Mouse (Mus musculus) kidney, postnatal 14 days (tissue): ENCODE data around the gene Prss57.

Experiments
- DNase-seq: peaks from one replicate; pipeline ENCODE4 v3.0.0; 2022; ENCODE audit warnings: mixed read lengths

Prss57 gene

GRCm38 (mm10) chr10:79790861-79791260 lies at the start of gene Prss57:
Prss57 (minus strand) TSS chr10:79790961.
- no peak for DNase-seq

GRCm38 (mm10) chr10:79840091-79840490 lies 49.3 kb upstream of the Prss57 start:
- no peak for DNase-seq

- DNase-seq: no peak
Measured at GRCm38 (mm10) chr10:79838151-79838550, 47.4 kb upstream of the Prss57 start.

- no peak for DNase-seq
Measured at GRCm38 (mm10) chr10:79836918-79837317, 46.2 kb upstream of the Prss57 start.

- DNase-seq: peak; percentile 82
Measured at GRCm38 (mm10) chr10:79834769-79835398, 44.1 kb upstream of the Prss57 start.

- DNase-seq: no peak
Measured at GRCm38 (mm10) chr10:79832786-79833181, 42.0 kb upstream of the Prss57 start.

- DNase-seq: no peak
Measured at GRCm38 (mm10) chr10:79832026-79832785, 41.4 kb upstream of the Prss57 start.

- no peak for DNase-seq
Measured at GRCm38 (mm10) chr10:79831583-79831982, 40.8 kb upstream of the Prss57 start.

GRCm38 (mm10) chr10:79824413-79824812 lies 33.7 kb upstream of the Prss57 start:
- DNase-seq: no peak

GRCm38 (mm10) chr10:79823011-79823410 lies 32.2 kb upstream of the Prss57 start:
- no peak for DNase-seq

- DNase-seq: peak; percentile 87
Measured at GRCm38 (mm10) chr10:79822372-79822771, 31.6 kb upstream of the Prss57 start.

- no peak for DNase-seq
Measured at GRCm38 (mm10) chr10:79821731-79822130, 31.0 kb upstream of the Prss57 start.

- peak; percentile 73 for DNase-seq
Measured at GRCm38 (mm10) chr10:79820782-79821181, 30.0 kb upstream of the Prss57 start, which contains the start of gene Misp. Misp (plus strand) TSS chr10:79820989.

- DNase-seq: no peak
Measured at GRCm38 (mm10) chr10:79820277-79820676, 29.5 kb upstream of the Prss57 start.

GRCm38 (mm10) chr10:79819606-79820005 lies 28.8 kb upstream of the Prss57 start:
- peak; percentile 10 for DNase-seq

- peak; percentile 8 for DNase-seq
Measured at GRCm38 (mm10) chr10:79818225-79818624, 27.5 kb upstream of the Prss57 start.

GRCm38 (mm10) chr10:79817111-79817510 lies 26.4 kb upstream of the Prss57 start:
- no peak for DNase-seq

GRCm38 (mm10) chr10:79815671-79816494 lies 25.1 kb upstream of the Prss57 start:
- peak; percentile 86 for DNase-seq

GRCm38 (mm10) chr10:79814271-79814842 lies 23.6 kb upstream of the Prss57 start:
- peak; percentile 76 for DNase-seq

- peak; percentile 88 for DNase-seq
Measured at GRCm38 (mm10) chr10:79811736-79812637, 21.2 kb upstream of the Prss57 start.

GRCm38 (mm10) chr10:79808728-79809127 lies 18.0 kb upstream of the Prss57 start:
- peak; percentile 56 for DNase-seq

- DNase-seq: peak; percentile 80
Measured at GRCm38 (mm10) chr10:79807826-79808225, 17.1 kb upstream of the Prss57 start.
